Mouse (Mus musculus) spleen, postnatal 0 days (tissue): ENCODE data around the gene Gpc4. TPM values are rescaled to one million over a fixed set of nuclear protein-coding genes. Genes with fewer than 3 reads are reported as not detected.

Experiments
- polyA plus RNA-seq: library from polyadenylated mRNA; unstranded; fragments of >200 nt; fragmentation: Nextera tagmentation; extraction: Ambion mirVana; gene quantifications from 2 replicates; pipeline ENCODE4 v1.2.1, GENCODE M21; 2015

The Gpc4 gene
- 16.2 and 17.6 TPM in 2 replicates for polyA plus RNA-seq

DNA sequence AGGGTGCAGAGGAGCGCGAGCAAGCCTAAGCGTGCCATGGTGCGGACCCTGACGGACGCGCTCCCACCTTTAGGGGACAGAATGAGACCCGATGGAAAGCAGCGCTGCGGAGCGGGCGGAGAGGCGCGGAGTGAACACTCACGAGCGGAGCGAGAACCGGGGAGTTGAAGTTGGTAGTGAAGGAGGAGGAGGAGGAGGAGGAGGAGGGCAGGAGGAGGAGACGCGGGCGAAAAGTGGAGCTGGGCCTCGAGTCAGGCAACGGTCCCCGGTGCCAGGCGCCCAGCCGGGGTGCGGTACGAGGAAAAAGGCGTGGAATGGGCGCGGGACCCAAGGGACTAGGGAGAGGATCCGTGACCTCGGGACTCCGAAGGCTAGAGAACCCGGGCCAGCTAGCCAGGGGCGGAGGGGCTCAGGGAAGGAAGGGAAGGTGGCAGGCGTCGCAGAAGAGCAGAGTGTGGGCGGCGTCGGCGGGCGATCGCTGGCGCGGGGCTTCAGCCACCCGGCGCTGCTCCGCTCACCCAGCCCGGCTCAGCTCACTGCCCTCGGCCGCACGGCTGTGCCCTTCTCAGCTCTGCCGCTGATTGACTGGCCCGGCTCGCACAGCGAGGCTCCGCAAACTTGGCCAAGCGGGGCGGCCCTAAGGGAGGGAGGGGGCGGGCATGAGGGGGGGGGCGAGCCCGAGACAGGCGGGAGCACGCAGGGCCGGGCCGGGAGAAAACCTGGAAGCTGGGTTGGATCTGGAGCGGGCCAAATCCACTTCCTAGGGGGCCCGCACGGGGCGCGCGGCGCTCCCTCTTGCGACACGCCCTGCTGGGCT is at the start of gene Gpc4:
Gpc4 (minus strand) TSS at position 515 of the 817 bp plus-strand sequence.

Other genes starting within 250 kb of the Gpc4 start
- not detected in 2 replicates for gene 1700080O16Rik, start 192.5 kb downstream of the Gpc4 start, polyA plus RNA-seq